Mouse (Mus musculus): Measurements from ENCODE around the gene Ltbp1.

The Ltbp1 gene

GRCm38 (mm10) chr17:75437239-75437750, 431.9 kb downstream of the Ltbp1 start:
- peaks cover 5% of the 10 kb centered on the region; the same call in 1 of the 2 replicates for H3K4me1 ChIP-seq (replicated peaks; ENCODE audit: low read depth, low read length)
- no peaks in the 10 kb centered on the region for H3K9me3 ChIP-seq (ENCODE audit: low read length)
- TF ChIP-seq POU5F1 (IDR thresholded peaks at IDR 0.05; ENCODE audit: borderline replicate concordance, low read length) (no peak), CTCF (conservative IDR thresholded peaks at IDR 0.05; ENCODE audit: low read length) (no peak), NANOG (IDR thresholded peaks at IDR 0.05; ENCODE audit: borderline replicate concordance, low read length) (no peak)

GRCm38 (mm10) chr17:75438162-75438561, 432.8 kb downstream of the Ltbp1 start:
- H3K4me1 ChIP-seq (replicated peaks; ENCODE audit: low read depth, low read length) = peaks cover 5% of the 10 kb centered on the region; the same call in 1 of the 2 replicates
- H3K27me3 ChIP-seq (ENCODE audit: insufficient read depth, low read length) = no peaks in the 10 kb centered on the region
- H3K36me3 ChIP-seq (ENCODE audit: insufficient read depth, low read length) = no peaks in the 10 kb centered on the region
- TF ChIP-seq NANOG (IDR thresholded peaks at IDR 0.05; ENCODE audit: borderline replicate concordance, low read length) (no peak), CTCF (conservative IDR thresholded peaks at IDR 0.05; ENCODE audit: low read length) (no peak), POU5F1 (IDR thresholded peaks at IDR 0.05; ENCODE audit: borderline replicate concordance, low read length) (no peak)
- no peak overlapping the region for H3K4me3 ChIP-seq (replicated peaks; ENCODE audit: low read length)
- H3K9me3 ChIP-seq (ENCODE audit: low read length) = no peaks in the 10 kb centered on the region

More at GRCm38 (mm10) chr17:75437239-75437750, 431.9 kb downstream of the Ltbp1 start:
- Histone ChIP-seq H3K4me3 (replicated peaks; ENCODE audit: low read length) (no peak overlapping the region), H3K27me3 (ENCODE audit: insufficient read depth, low read length) (no peaks in the 10 kb centered on the region), H3K36me3 (ENCODE audit: insufficient read depth, low read length) (no peaks in the 10 kb centered on the region)

- Histone ChIP-seq H3K36me3 (ENCODE audit: insufficient read depth, low read length) (no peaks in the 10 kb centered on the region), H3K4me1 (replicated peaks; ENCODE audit: low read depth, low read length) (peaks cover 5% of the 10 kb centered on the region; the same call in 1 of the 2 replicates), H3K27me3 (ENCODE audit: insufficient read depth, low read length) (no peaks in the 10 kb centered on the region), H3K4me3 (replicated peaks; ENCODE audit: low read length) (no peak overlapping the region), H3K9me3 (ENCODE audit: low read length) (no peaks in the 10 kb centered on the region)
- TF ChIP-seq NANOG (IDR thresholded peaks at IDR 0.05; ENCODE audit: borderline replicate concordance, low read length) = no peak
- no peak for TF ChIP-seq CTCF (conservative IDR thresholded peaks at IDR 0.05; ENCODE audit: low read length)
- TF ChIP-seq POU5F1 (IDR thresholded peaks at IDR 0.05; ENCODE audit: borderline replicate concordance, low read length) = no peak
Measured at GRCm38 (mm10) chr17:75439062-75439461, 433.7 kb downstream of the Ltbp1 start.

GRCm38 (mm10) chr17:75440619-75441018, 435.3 kb downstream of the Ltbp1 start:
- Histone ChIP-seq H3K9me3 (ENCODE audit: low read length) (no peaks in the 10 kb centered on the region), H3K27me3 (ENCODE audit: insufficient read depth, low read length) (no peaks in the 10 kb centered on the region), H3K36me3 (ENCODE audit: insufficient read depth, low read length) (no peaks in the 10 kb centered on the region), H3K4me3 (replicated peaks; ENCODE audit: low read length) (no peak overlapping the region), H3K4me1 (replicated peaks; ENCODE audit: low read depth, low read length) (peaks cover 5% of the 10 kb centered on the region; the same call in 1 of the 2 replicates)
- TF ChIP-seq NANOG (IDR thresholded peaks at IDR 0.05; ENCODE audit: borderline replicate concordance, low read length) (no peak), CTCF (conservative IDR thresholded peaks at IDR 0.05; ENCODE audit: low read length) (no peak), POU5F1 (IDR thresholded peaks at IDR 0.05; ENCODE audit: borderline replicate concordance, low read length) (no peak)

GRCm38 (mm10) chr17:75441260-75441830, 436.0 kb downstream of the Ltbp1 start:
- Histone ChIP-seq H3K36me3 (ENCODE audit: insufficient read depth, low read length) (no peaks in the 10 kb centered on the region), H3K27me3 (ENCODE audit: insufficient read depth, low read length) (no peaks in the 10 kb centered on the region), H3K9me3 (ENCODE audit: low read length) (no peaks in the 10 kb centered on the region), H3K4me3 (replicated peaks; ENCODE audit: low read length) (no peak overlapping the region), H3K4me1 (replicated peaks; ENCODE audit: low read depth, low read length) (peaks cover 5% of the 10 kb centered on the region; the same call in 1 of the 2 replicates)
- TF ChIP-seq POU5F1 (IDR thresholded peaks at IDR 0.05; ENCODE audit: borderline replicate concordance, low read length) (no peak), CTCF (conservative IDR thresholded peaks at IDR 0.05; ENCODE audit: low read length) (no peak), NANOG (IDR thresholded peaks at IDR 0.05; ENCODE audit: borderline replicate concordance, low read length) (no peak)

Measured in E14TG2a.4 (cell line).